Mouse (Mus musculus) ES-Bruce4 (cell line): Measurements from ENCODE around the gene Dlk2.

Experiments used
- EP300 ChIP-seq: IDR thresholded peaks from 2 replicates; pipeline ENCODE4 v1.6.1; 2011; ENCODE audit warnings: low read depth, low read length; ENCODE audit not compliant: insufficient read depth
- POLR2A ChIP-seq: IDR thresholded peaks from one replicate; pipeline ENCODE4 v1.8.1; 2011; ENCODE audit warnings: low read length; ENCODE audit not compliant: insufficient read depth

- no peak for TF ChIP-seq POLR2A
- TF ChIP-seq EP300 = no peak
Observed at GRCm38 (mm10) chr17:46315813-46316212, 18.6 kb downstream of the Dlk2 start.
